Mouse (Mus musculus) MEL (cell line): Measurements from ENCODE around the gene Prkcb. TPM values are rescaled to one million over a fixed set of nuclear protein-coding genes. Genes with fewer than 3 reads are reported as not detected.

Source experiments
- DNase-seq: peaks from one replicate; pipeline ENCODE4 v3.0.0; 2011; ENCODE audit warnings: low read depth, low spot score
- H3K27ac ChIP-seq: 2 replicates; pipeline ENCODE4 v1.5.1; 2012; ENCODE audit warnings: low read depth, mild to moderate bottlenecking, control low read depth, low read length, moderate library complexity; ENCODE audit not compliant: control insufficient read depth
- H3K27me3 ChIP-seq, 2 experiments: fragments of 150-350 bp in 1 of 2; sonication (generic) in 1 of 2; 2 replicates each; pipeline ENCODE4 v1.6.1; 2012; ENCODE audit warnings: low read length in 2 of 2, mild to moderate bottlenecking in 2 of 2, improper control_type of control experiment in 1 of 2, moderate library complexity in 1 of 2; ENCODE audit not compliant: insufficient read depth in 2 of 2, control insufficient read depth in 1 of 2
- H3K36me3 ChIP-seq, 2 experiments: 2 replicates each; pipeline ENCODE4 v1.6.1; 2012 to 2014; ENCODE audit warnings: low read length in 2 of 2, improper control_type of control experiment in 1 of 2, inconsistent platforms in 1 of 2, mild to moderate bottlenecking in 1 of 2; ENCODE audit not compliant: insufficient read depth in 2 of 2, control insufficient read depth in 1 of 2
- H3K4me1 ChIP-seq, 2 experiments: fragments of 150-350 bp in 1 of 2; sonication (generic) in 1 of 2; 2 replicates each; pipeline ENCODE4 v1.6.1; 2012; ENCODE audit warnings: low read length in 2 of 2, improper control_type of control experiment in 1 of 2, mild to moderate bottlenecking in 1 of 2; ENCODE audit not compliant: insufficient read depth in 2 of 2, control insufficient read depth in 1 of 2
- H3K4me3 ChIP-seq, 2 experiments: fragments of 150-350 bp in 1 of 2; sonication (generic) in 1 of 2; 2 replicates each; pipeline ENCODE4 v1.5.1; 2012; ENCODE audit warnings: low read depth in 2 of 2, low read length in 2 of 2, mild to moderate bottlenecking in 2 of 2, moderate library complexity in 2 of 2, control low read depth in 1 of 2, improper control_type of control experiment in 1 of 2; ENCODE audit not compliant: control insufficient read depth in 1 of 2, insufficient read depth in 1 of 2
- H3K79me2 ChIP-seq: 2 replicates; pipeline ENCODE4 v1.6.1; 2012; ENCODE audit warnings: mild to moderate bottlenecking, low read length, moderate library complexity; ENCODE audit not compliant: control insufficient read depth, poor library complexity, insufficient read depth
- H3K9ac ChIP-seq: 2 replicates; pipeline ENCODE4 v1.6.1; 2012; ENCODE audit warnings: low read depth, mild to moderate bottlenecking, control low read depth, low read length, moderate library complexity; ENCODE audit not compliant: control insufficient read depth, poor library complexity, severe bottlenecking
- H3K9me3 ChIP-seq: fragments of 150-350 bp; sonication (generic); replicated peaks from 2 replicates; pipeline ENCODE4 v1.6.1; 2012; ENCODE audit warnings: mild to moderate bottlenecking, low read length, improper control_type of control experiment, moderate library complexity; ENCODE audit not compliant: insufficient read depth
- BHLHE40 ChIP-seq: IDR thresholded peaks from 2 replicates; pipeline ENCODE4 v1.6.1; 2012; ENCODE audit warnings: low read depth, mild to moderate bottlenecking, inconsistent platforms, low read length, improper control_type of control experiment, borderline replicate concordance
- CHD1 ChIP-seq: IDR thresholded peaks from 2 replicates; pipeline ENCODE4 v1.6.1; 2012; ENCODE audit warnings: low read depth, mild to moderate bottlenecking, inconsistent platforms, low read length, improper control_type of control experiment
- CHD2 ChIP-seq: IDR thresholded peaks from 2 replicates; pipeline ENCODE4 v1.6.1; 2011; ENCODE audit warnings: low read length, improper control_type of control experiment
- ELF1 ChIP-seq: IDR thresholded peaks from 2 replicates; pipeline ENCODE4 v1.6.1; 2014; ENCODE audit warnings: low read depth, mild to moderate bottlenecking, inconsistent platforms, low read length, improper control_type of control experiment, moderate library complexity
- JUND ChIP-seq: IDR thresholded peaks from 2 replicates; pipeline ENCODE4 v1.6.1; 2011; ENCODE audit warnings: low read depth, mild to moderate bottlenecking, improper control_type of control experiment, low read length
- KAT2A ChIP-seq: conservative IDR thresholded peaks from 2 replicates; pipeline ENCODE4 v1.6.1; 2012; ENCODE audit warnings: low read depth, low read length, improper control_type of control experiment, inconsistent platforms
- MEF2A ChIP-seq: IDR thresholded peaks from 2 replicates; pipeline ENCODE4 v1.6.1; 2014; ENCODE audit warnings: low read depth, mild to moderate bottlenecking, inconsistent platforms, low read length, improper control_type of control experiment; ENCODE audit not compliant: poor library complexity, insufficient replicate concordance, severe bottlenecking; ENCODE audit errors: extremely low read depth
- NELFE ChIP-seq: IDR thresholded peaks from 2 replicates; pipeline ENCODE4 v1.6.1; 2011; ENCODE audit warnings: low read depth, low read length, improper control_type of control experiment
- NRF1 ChIP-seq: IDR thresholded peaks from 2 replicates; pipeline ENCODE4 v1.6.1; 2014; ENCODE audit warnings: low read depth, mild to moderate bottlenecking, inconsistent platforms, low read length, improper control_type of control experiment, moderate library complexity; ENCODE audit not compliant: poor library complexity, insufficient read depth, severe bottlenecking
- POLR2AphosphoS2 ChIP-seq: IDR thresholded peaks from 2 replicates; pipeline ENCODE4 v1.6.1; 2011; ENCODE audit warnings: low read length, improper control_type of control experiment
- POLR2AphosphoS5 ChIP-seq: IDR thresholded peaks from 2 replicates; pipeline ENCODE4 v1.6.1; 2012; ENCODE audit warnings: low read depth, borderline replicate concordance, mild to moderate bottlenecking, inconsistent platforms, low read length, moderate library complexity, mixed read lengths
- RAD21 ChIP-seq: IDR thresholded peaks from 2 replicates; pipeline ENCODE4 v1.6.1; 2011; ENCODE audit warnings: mild to moderate bottlenecking, low read depth, low read length, improper control_type of control experiment
- SMC3 ChIP-seq: IDR thresholded peaks from 2 replicates; pipeline ENCODE4 v1.6.1; 2011; ENCODE audit warnings: low read depth, low read length, improper control_type of control experiment
- TAL1 ChIP-seq: IDR thresholded peaks from 2 replicates; pipeline ENCODE4 v1.6.1; 2012; ENCODE audit warnings: mild to moderate bottlenecking, inconsistent platforms, low read length, moderate library complexity, mixed read lengths
- TBP ChIP-seq: IDR thresholded peaks from 2 replicates; pipeline ENCODE4 v1.8.0; 2011; ENCODE audit warnings: low read depth, low read length, improper control_type of control experiment
- UBTF ChIP-seq: IDR thresholded peaks from 2 replicates; pipeline ENCODE4 v1.6.1; 2012; ENCODE audit warnings: low read depth, mild to moderate bottlenecking, inconsistent platforms, low read length, improper control_type of control experiment, moderate library complexity, borderline replicate concordance; ENCODE audit not compliant: insufficient read depth
- USF1 ChIP-seq: IDR thresholded peaks from 2 replicates; pipeline ENCODE4 v1.6.1; 2014; ENCODE audit warnings: low read depth, mild to moderate bottlenecking, inconsistent platforms, low read length, improper control_type of control experiment, moderate library complexity
- ZC3H11A ChIP-seq: IDR thresholded peaks from 2 replicates; pipeline ENCODE4 v1.6.1; 2012; ENCODE audit warnings: low read depth, mild to moderate bottlenecking, inconsistent platforms, low read length, improper control_type of control experiment
- ZMIZ1 ChIP-seq: IDR thresholded peaks from 2 replicates; pipeline ENCODE4 v1.6.1; 2012; ENCODE audit warnings: low read depth, mild to moderate bottlenecking, inconsistent platforms, low read length, improper control_type of control experiment, moderate library complexity
- ZNF384 ChIP-seq: IDR thresholded peaks from 2 replicates; pipeline ENCODE4 v1.6.1; 2012; ENCODE audit warnings: low read depth, mild to moderate bottlenecking, inconsistent platforms, low read length, improper control_type of control experiment
- polyA plus RNA-seq, 2 experiments: library from polyadenylated mRNA; stranded (reverse) in 1 of 2; unstranded in 1 of 2; fragments of >175 nt in 1 of 2; fragments of >200 nt in 1 of 2; gene quantifications; 2 replicates each; pipeline versions ENCODE4 v1.2.1 to v1.2.4; 2012; ENCODE audit warnings: low replicate concordance in 2 of 2, low read depth in 1 of 2; ENCODE audit not compliant: insufficient read length in 2 of 2, insufficient read depth in 1 of 2, missing spikeins in 1 of 2
- total RNA-seq: library from RNA; depleted of rRNA; stranded (reverse); fragments of 300-350 nt; gene quantifications from 2 replicates; pipeline ENCODE4 v1.2.3, GENCODE M21; 2012

Gene Prkcb
- total and polyA plus RNA-seq, 3 experiments, result not detected

GRCm38 (mm10) chr7:122544616-122545015 is 256.1 kb downstream of the Prkcb start:
- Histone ChIP-seq H3K4me1 (no peaks in the 10 kb centered on the region), H3K27me3 (no peaks in the 10 kb centered on the region), H3K79me2 (no peaks in the 10 kb centered on the region), H3K4me3 (no peak overlapping the region), H3K9ac (no peak overlapping the region), H3K9me3 (no peaks in the 10 kb centered on the region), H3K36me3 (no peaks in the 10 kb centered on the region), H3K27ac (no peak overlapping the region)
- no peak for DNase-seq
- TF ChIP-seq MEF2A (no peak), TBP (no peak), NELFE (no peak), TAL1 (no peak), USF1 (no peak), RAD21 (no peak), POLR2AphosphoS2 (no peak), ZMIZ1 (no peak), CHD1 (no peak), CHD2 (no peak), BHLHE40 (no peak), ELF1 (no peak), KAT2A (no peak), ZC3H11A (no peak), POLR2AphosphoS5 (no peak), NRF1 (no peak), JUND (no peak)

- Histone ChIP-seq H3K4me3 (no peak overlapping the region), H3K9me3 (no peaks in the 10 kb centered on the region), H3K4me1 (no peaks in the 10 kb centered on the region), H3K9ac (no peak overlapping the region), H3K79me2 (no peaks in the 10 kb centered on the region), H3K36me3 (no peaks in the 10 kb centered on the region), H3K27ac (no peak overlapping the region), H3K27me3 (no peaks in the 10 kb centered on the region)
- DNase-seq, result no peak
- TF ChIP-seq BHLHE40 (no peak), POLR2AphosphoS2 (no peak), KAT2A (no peak), CHD2 (no peak), ZNF384 (no peak), UBTF (no peak), SMC3 (no peak)
These were observed 268.1 kb downstream of the Prkcb start for GRCm38 (mm10) chr7:122556575-122557140.
